Mouse (Mus musculus) Muller cell, postnatal 12 days (primary cell): ENCODE measurements at regions not wholly inside any gene's neighbourhood (a gene's known extent, or its start where the extent isn't known, plus 50 kb on each side); places are given as distances from the start of the nearest gene placed in this dataset.

Source experiments
- DNase-seq: peaks from one replicate; pipeline ENCODE4 v3.0.0-alpha.2; 2015; ENCODE audit errors: inconsistent ontology term

DNA sequence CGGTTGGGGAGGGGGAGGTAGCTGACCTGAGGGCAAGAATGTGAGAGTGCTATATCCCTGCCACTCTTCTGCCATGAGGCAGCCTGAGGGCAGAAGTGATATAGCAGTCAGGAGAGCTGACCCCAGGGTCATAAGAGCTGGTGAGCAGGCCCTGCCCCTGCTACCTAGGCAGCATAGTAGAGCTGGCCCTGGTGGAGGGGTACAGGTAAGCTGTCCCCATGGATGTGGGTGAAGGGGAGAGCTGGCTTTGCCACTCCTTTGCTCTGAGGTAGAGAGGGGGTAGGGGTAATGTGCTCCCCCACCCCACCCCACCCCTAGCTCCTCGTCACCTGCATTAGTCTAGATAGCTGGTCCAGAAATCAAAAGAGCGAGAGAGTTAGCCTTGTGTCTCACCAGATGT is 61.3 kb upstream of the Gm3839 start:
- no peak for DNase-seq

DNA sequence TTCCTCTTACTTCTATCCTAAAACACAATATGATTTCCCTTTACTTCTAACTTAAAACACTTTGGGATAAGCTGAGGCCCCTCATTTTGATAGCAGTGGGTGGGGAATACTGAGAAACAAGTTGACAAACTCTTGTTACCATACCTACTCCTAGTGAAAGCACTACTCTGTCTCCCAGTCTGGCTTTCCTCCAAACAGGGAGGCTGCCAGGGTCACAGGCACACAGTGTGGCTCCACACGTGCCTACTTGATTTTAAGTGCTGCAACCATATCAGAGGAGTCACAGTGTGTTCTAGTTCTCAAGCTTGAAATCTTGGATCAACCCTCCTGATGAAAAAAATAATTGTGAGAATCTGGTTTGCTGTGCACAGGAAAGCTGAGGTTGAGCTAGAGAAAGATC is 65.8 kb upstream of the Gm3839 start:
- no peak for DNase-seq

DNA sequence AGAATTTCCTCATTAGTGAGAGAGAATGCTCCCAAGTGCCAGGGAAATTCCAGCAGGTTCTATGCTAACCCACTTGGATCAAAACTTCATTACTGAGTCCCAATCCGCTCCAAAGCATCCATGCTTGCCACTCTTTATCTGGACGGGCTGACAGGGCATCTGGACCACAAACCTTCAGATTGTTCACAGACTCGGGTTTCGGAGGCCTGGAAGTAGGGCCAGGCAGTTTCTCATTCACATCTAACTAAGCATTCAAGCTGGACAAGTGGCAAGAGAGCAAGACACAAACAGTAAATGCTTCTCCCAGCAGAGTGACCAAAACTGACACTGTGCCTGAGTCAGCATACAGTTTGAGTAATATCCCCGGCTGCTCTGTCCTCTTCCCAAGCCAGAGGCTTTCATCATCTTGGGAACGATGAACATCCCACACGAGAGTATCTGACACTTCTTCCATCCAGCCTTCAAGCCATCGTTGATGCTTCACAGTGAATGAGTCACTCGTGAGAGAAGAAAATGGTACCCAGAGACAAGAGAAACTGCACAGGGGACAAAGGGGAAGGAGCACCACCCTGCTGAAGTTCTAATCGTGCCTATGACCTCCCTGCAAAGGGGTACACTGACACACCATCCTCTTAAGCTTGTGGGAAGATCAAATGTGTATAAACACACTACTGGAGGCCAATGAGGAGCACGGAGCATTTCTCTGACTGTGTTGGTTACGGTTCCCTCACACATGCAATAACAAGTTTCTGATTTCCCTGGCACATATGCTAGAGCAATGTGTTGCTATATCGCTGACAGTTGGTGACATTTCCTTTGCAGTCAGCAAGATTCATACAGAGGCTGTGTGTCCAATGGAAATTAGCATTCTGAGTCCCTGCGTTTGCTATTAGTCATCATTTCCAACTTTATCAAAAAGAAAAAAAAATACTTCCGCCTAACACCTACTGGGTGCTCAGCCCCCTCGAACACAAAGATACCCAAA is 72.0 kb upstream of the Gm3839 start:
- DNase-seq: peak; percentile 82

DNA sequence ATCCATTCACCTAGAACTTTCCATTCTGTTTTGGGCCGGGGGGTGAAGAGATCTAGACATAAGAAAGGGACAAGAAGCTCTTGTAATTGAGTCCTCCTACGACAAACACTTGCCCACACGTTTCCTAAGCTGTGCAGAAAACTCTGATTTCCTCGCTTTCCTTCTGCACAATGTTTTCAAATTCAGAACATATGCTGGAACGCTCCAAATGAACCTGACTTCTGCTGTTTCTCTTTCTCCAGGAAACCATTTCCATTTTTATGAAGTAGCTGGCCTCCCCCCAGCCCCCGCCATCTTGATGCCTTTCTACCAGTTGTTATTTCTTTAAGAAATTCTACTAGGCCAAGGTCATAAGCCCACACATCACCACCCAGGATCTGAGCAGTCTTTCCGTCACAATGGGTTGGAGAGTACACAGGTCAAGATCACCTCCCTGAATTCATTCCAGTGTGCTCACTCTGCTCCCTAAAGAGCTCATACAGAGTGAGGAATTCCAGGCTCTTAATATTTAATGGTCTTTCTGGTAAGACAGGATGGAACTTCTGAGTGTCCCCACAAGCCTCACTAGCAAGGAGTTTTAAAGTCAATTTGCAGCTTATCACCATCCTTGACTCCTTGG is 78.7 kb upstream of the Gm3839 start:
- no peak for DNase-seq

DNA sequence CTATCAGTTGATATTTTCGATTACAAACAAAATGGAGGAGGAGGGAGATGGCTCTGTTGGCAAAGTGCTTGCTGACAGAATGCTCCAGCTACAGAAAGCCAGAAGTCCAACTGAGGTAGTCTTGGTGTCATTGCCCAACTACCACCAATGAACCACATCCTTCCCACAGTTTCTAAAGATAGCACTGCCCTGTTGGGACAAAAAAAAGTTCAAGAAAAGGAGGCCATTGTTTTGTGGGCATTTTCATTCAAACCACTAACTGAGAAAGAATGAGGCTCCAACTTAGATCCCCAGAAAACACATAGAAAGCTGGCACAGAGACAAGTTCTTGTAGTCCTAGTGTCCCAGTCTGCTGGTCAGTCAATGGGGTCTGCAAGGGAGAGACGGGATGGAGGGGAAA is 82.1 kb upstream of the Gm3839 start:
- DNase-seq: peak; percentile 25

DNA sequence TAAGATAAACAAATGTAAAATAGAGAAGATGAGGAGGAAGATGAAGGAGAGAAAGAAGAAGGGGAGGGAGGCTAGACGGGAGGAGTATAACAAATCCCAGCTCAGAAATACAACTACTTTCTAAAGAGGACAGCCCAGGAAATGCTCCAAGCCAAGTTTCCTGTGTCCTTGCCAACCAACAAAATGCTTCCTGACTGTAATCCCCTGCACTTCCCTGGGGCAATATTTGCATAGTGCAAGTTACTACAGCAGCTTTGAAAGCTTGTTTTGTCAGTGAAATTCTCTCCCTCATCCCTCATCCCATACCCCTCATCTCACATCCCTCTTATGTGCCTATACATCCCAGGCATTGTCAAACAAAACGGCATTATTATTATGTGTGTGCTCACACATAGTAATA is 83.7 kb upstream of the Gm3839 start:
- DNase-seq: no peak

DNA sequence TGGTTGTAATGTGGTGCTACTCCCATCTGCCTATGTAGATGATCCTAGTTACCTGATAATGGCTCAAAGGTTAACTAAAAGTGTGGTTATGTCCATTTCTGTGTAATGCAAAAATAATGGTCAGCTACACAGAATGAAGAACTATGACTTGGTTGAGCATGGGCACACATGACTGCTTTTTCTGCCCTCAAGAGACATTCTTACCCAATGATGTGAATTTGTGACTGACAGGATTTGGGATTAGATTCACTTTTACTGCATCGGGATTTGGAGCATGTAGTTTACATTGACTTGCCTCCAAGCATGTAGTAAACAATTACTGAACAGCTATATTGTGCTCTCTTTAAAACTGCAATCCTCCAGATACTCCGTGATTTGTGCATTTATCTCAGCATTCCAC is 93.4 kb upstream of the Gm3839 start:
- no peak for DNase-seq

DNA sequence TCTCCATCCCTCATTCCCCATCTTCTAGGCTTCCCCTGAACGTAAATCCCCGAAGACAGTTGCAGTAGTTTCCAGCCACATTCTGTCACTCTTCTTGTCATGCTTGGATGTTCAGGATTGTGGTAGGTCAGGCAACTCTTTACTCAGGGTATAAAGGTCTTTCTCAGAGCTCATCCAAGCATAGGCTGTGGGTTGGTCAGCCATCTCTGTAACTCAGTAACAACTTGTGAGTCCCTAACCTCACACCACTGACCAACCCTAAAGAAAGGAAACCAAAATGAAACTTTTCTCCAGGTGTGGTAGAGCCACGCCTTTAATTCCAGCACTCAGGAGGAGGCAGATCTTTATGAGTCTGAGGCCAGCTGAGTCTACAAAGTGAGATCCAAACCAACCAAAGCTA is 75.6 kb upstream of the Ptprg start:
- DNase-seq: no peak

DNA sequence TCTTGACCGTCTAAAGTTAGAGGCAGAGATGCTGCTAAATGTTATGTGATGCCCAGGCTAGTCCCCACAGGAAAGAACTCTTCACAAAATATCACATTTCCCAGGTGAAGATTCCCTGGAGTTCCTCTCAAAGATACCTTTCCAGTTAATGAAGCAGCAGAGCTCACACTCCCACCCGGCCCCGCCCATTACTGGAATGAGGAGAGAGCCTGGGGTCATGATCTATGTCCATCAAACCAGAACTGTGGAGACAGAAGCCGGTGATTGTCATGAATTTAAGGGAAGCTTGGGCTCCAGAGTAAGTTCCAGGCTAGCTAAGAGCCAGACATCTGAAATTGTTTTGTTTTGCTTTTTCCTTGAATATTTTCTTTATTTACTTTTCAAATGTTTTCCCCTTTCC is 71.2 kb upstream of the Ptprg start:
- DNase-seq: no peak

DNA sequence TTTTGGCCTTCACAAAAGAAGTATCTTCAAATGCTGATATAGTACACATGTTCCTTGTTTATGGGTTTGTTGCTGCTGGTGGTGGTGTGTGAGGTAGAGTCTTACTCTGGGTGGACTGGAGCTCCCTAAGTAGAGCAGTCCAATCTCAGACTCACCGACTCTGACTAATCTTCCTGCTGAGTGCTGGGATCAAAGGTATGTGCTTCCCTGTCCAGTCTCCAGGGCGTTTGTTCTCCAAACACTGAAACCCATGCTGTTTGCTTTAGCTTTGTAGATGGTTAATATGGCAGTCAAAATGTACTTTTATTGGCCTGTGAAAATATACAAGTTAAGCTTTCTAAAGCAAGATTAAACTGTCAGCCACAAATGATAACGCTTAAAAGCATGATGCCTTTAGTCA is 67.0 kb upstream of the Ptprg start:
- DNase-seq: no peak

DNA sequence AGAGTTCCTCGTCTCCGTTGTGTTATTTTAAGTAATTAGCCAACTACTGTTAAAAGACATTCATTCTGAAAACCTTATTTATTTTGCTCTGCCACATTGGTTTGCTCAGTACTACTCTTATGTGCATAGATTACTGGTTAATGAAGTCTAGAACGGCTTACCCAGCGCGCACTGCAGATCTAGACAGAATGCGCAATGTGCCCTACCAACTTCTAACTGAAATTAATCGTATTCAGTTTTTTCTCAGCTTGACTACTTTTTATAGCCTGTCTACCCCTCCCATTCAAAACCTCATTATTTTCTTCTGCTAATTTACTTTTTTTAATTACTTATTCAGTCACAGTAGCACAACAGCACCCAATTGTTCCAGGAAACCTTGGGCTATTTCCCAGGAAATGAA is 51.6 kb upstream of the Ptprg start:
- no peak for DNase-seq

DNA sequence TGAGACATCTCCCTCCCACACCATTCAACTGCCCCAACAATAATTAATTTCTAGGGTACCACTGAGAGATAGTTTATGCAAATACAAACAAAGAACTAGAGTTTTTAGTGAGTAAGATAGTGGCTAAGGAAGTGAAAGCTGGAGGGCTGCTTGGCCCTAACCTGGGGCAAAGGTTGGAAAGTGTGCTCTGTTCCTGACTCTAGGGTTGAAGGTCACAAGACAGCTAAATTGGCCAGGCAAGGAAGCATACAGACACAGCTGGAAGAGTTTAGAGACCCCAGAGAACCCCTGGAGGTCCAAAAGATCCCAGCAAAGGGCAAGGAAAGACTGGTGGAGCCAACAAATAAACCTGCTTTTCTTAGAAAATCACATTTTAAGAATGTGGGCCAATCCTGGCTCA is 50.2 kb upstream of the Ptprg start:
- DNase-seq: no peak
